Mouse (Mus musculus) C2C12 (cell line): ENCODE measurements around the gene Ccr8.

ENCODE experiments used
- CEBPB ChIP-seq: IDR thresholded peaks from one replicate; pipeline ENCODE4 v1.6.1; 2011; ENCODE audit warnings: low read depth, mild to moderate bottlenecking, control low read depth, moderate library complexity
- CTCF ChIP-seq: IDR thresholded peaks from one replicate; pipeline ENCODE4 v1.5.1; 2011; ENCODE audit not compliant: control insufficient read depth, insufficient read depth, insufficient read length
- MAX ChIP-seq: IDR thresholded peaks from one replicate; pipeline ENCODE4 v1.6.1; 2011; ENCODE audit warnings: mild to moderate bottlenecking, control low read depth
- USF1 ChIP-seq: IDR thresholded peaks from one replicate; pipeline ENCODE4 v1.6.1; 2011; ENCODE audit warnings: low read depth, mild to moderate bottlenecking, control low read depth, moderate library complexity

- no peak for TF ChIP-seq CTCF
- TF ChIP-seq CEBPB: no peak
- TF ChIP-seq USF1: no peak
- no peak for TF ChIP-seq MAX
Measured at GRCm38 (mm10) chr9:120074516-120074915, 17.4 kb upstream of the Ccr8 start.
